Mouse (Mus musculus) c-Kit-positive CD71-negative TER-119-negative erythroid progenitor cells, embryonic 14.5 days (primary cell): Measurements from ENCODE around the gene Fgfr2.

Source experiments
- DNase-seq: peaks from one replicate; pipeline ENCODE4 v3.0.0-alpha.2; 2013; ENCODE audit warnings: low read depth

The Fgfr2 gene

DNA sequence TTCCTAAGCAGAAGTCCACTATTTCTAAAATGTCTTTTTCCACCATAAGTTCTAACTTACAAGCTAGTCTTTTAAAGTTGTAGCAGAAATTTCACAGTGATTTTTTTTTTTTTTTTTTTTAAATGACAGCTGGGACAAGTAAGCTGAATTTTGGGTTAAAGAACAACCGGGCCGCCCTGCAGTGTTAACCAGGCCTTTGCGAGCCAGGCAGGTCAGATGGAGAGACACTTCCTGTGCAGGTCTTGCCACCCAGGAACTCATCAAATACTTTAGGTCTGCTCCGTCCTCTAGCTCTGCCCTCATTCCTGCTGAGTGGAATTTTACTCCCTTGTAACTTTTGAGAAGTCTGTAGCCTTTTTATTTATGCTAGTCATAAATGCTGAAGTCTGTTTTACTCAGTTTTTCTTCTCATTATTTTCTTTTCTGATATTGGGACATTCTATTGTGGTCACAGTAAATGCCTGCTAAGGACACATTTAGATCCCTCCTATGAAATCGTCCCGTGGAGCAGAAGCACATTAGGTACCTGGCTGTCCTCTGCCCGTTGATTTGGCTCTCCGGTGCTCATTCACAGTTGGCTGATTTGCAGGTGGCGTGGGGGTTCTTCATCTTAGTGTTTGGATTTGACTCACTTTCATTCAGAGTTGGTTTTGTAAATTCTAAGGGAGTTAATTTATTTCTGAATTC is 2228.1 kb downstream of the Fgfr2 start:
- DNase-seq = no peak

DNA sequence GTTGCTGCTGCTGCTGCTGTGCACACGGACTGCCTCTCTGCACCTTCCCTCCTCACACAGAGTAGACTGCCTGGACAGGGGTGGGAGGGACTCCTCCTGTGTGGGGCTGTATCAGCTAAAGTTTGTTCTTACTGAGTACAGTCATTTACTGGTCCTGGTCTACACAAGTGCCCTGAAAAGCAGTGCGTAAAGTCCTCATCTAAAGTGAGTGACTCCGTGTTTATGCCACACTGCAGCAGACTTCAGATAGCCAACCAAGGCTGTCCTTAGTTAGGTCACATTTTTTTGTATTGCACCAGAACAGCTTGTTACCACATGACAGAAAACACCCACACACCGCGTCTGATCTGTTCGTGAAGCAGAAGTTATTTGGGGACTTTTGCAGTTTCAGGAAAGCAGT is 2230.2 kb downstream of the Fgfr2 start:
- no peak for DNase-seq

DNA sequence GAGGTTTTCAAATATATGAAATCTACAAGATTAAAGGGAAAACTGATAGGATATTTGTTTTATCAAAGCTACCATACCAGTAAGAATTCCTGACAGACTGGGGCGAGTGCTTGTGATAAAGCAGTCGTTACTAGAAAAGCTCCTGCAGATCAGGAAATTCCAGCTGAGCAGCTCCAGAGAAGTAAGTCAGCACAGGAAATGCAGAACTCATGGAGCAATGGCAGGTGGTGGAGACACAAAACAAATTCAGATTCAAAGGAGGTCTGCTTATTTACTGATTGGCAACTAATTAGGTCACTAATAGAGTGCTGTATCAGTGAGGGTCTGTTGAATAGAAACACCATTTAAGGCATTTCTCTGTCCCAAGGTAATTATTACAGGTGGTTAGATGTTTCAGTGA is 2232.3 kb downstream of the Fgfr2 start:
- no peak for DNase-seq

DNA sequence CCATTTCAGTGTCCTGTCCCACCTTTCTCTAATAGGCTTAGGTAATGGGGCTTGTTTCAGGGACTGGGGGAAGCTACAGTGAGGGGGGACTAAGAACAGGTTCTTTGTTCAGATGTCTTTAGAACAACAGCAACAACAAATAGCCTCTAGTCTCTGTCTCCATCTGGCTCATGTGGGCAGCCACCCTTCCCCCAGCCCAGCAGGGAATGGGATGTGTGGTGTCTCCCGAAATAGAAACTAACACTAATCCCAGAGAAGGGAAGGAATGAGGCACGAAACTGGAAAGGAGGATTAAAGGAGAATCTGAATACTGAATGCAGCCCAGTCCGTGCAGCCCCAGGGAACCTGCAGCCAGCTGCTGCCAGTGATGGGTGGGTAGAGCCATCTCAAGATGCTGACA is 2235.2 kb downstream of the Fgfr2 start:
- no peak for DNase-seq

DNA sequence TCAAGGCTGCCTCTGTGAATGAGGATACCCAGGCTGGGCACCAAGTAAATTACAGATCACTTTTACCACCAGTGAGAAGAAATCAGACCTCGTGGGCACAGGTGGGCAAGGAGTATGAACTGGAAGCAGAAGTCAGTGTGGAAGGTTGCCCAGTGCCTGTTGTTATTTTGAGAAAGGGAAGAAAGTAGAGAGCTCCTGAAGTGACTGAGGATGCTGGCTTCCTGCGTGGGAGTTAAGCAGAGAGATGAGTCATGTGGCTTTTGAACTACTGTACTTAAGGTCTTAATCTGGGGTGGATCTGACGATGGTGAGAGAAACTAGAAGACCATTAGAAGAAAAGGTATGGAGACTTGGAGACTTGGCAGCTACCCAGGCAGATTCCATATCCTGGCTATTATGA is 2236.9 kb downstream of the Fgfr2 start:
- no peak for DNase-seq

GRCm38 (mm10) chr7:130884161-130884560 is 2239.0 kb downstream of the Fgfr2 start:
- DNase-seq = no peak

GRCm38 (mm10) chr7:130867256-130867655 is 2255.9 kb downstream of the Fgfr2 start:
- DNase-seq = no peak

DNA sequence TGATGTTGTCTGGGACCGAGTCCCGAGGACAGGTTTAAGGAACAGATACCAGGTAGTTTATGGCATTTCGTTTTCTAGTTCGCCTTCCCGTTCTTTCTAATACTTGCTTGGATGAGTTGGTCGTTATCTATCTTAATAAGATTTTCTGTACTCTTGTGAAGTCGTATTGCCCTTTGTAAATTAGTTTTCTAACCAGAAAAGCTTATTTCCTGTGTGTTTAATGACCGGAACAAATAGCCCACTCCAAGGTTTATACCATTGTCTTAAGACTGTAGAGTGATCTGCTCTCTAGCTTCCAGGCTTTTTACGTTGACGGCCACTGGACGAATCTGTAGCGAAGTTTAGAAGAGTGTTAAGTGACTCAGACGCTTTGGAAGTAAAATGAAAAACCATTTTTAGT is 2256.5 kb downstream of the Fgfr2 start:
- DNase-seq = no peak

DNA sequence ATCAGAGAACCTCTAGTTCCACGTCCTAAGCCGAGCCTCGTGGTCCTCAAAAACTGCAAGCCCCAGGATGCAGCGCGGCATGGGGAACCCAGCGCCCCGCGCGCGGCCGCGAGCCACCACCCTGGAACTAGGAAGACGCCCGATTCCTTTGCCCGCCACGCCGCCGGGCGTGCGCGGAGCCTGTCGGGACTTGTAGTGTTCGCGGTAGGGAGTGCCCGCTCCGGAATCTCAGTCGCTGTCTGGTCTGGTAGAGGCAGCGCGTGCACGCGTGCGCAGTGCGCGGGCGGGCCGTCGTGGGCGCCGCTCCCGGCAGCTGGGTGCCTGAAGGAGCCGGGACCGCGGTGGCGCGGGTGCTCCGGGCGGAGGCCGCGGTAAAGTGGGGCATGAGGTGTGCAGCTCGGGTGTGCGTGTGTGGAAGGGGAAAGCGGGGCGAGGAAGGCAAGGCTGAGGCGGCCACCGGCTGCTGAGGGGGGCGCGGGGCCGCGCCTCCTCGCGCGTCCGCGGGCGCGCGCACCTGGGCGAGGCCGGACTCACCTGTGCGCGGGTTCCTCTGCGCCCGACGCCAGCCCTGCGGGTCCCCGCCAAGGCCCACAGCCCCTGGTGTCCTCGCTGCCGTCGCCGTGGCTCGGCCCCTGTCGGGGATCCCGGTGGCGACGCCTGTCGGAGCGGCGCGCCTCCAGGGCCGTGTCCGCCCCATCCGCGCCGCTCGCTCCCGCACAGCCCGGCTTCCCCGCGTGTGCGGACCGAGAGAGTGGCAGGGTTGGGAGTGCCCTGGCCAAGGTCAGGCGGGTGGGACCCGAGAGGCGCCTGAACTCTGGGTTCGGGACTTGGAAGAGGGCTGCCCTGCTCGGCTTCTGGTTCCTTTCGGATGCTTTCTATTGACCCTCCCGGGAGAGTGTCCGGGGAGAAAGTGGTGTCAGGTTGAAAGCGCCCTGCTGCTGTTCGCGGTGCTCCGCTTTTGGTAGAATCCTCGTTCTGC is 2257.2 kb downstream of the Fgfr2 start, which contains the start of gene Plekha1:
Plekha1 (plus strand) TSS at position 144 of the 979 bp plus-strand sequence.
- peak; percentile 85 for DNase-seq

DNA sequence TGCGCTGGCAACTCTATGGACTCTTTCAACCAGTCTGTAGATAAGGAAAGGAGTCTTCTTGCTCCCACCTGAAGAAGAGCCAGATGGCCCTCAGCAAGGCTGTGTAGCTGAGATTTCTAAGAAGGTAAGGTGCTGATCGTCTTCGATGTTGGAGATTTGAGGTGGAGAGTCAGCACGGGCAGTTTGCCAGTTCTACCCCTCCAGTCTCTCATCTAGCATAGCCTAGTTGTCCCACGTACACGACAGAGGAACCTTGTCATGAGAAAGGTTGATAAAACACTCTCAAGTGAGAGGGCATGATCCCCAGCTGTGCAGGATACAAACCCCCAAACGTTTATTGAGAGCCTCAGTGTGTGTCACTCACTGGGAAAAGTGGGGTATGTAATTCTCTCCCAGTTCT is 2258.4 kb downstream of the Fgfr2 start:
- DNase-seq = no peak

GRCm38 (mm10) chr7:130862501-130862900 is 2260.6 kb downstream of the Fgfr2 start:
- no peak for DNase-seq

- DNase-seq = no peak
These were observed 2262.4 kb downstream of the Fgfr2 start for GRCm38 (mm10) chr7:130860721-130861142.

- no peak for DNase-seq
These were observed 2263.2 kb downstream of the Fgfr2 start for GRCm38 (mm10) chr7:130859926-130860325.

DNA sequence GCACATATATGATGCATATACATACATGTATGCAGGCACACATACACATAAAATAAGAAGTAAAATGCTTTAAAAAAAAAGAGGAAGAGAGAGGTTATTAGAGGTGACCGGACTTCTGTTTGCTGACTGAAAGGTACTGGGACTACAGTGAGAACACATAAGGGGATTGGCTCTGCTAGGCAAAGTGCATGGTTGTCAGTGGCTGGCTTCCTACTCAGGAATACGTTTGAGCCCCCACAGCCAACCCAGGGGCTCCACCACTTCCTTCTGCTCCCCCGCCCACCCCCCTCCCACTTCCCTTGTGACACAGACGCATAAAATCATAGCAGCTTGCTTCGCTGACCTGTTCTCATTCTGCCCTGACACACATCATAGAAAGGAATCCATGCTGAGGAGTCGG is 2265.2 kb downstream of the Fgfr2 start:
- DNase-seq = no peak

DNA sequence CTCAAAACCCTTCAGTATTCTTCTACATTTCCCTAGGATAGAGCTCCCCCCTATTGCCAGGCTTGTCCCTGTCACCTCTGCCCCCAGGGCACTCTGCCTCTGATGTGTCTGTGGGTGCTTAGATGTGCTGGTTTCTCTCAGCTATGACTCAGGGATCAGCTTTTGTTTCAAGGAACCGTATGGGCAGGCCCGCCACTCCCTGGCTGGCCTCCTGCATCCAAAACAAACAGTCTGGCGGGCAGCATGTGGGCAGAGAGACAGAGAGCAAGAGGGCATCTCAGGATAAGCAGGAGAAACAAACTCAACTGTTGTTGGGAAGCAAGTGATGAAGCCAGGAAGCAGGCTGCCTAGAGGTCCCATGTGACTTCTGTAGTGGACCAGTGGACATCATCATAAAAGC is 2267.5 kb downstream of the Fgfr2 start:
- DNase-seq = no peak

- no peak for DNase-seq
These were observed 2268.4 kb downstream of the Fgfr2 start for GRCm38 (mm10) chr7:130854684-130855292.

GRCm38 (mm10) chr7:130847164-130847718 is 2275.9 kb downstream of the Fgfr2 start:
- DNase-seq = no peak

DNA sequence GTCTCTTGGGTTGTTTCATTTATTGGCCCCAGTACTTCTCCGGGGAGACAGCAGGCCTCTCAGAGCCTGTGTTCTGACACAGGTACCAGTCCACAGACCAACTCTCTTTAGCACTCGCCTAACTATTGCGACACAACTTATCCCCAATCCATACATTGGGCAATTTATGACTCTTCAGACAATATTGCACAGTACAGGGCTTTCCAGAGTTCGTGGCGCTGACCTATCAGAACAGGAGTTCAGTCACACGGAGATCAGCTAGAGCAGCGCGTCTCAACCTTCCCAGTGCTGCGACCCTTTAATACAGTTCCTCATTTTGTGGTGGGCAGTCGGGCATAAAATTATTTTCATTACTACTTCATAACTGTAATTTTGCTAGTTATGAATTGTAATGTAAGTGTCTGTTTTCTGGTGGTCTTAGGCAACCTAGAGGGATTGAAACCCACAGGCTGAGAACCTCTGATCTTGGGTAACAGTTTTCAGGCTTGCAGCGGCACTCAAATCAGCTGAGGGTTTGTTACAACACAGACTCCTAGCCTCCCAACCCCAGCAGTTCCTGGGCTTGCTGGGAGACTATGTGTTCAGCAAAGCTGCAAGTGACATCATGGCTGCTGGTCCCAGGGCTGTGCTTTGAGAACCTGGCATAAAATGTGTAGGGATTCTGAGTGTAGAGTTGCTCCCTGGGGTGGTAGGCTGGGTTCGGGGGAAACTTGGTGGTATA is 2283.6 kb downstream of the Fgfr2 start:
- no peak for DNase-seq

GRCm38 (mm10) chr7:130838658-130839025 is 2284.5 kb downstream of the Fgfr2 start:
- DNase-seq = no peak

- DNase-seq = no peak
These were observed 2285.1 kb downstream of the Fgfr2 start for GRCm38 (mm10) chr7:130837941-130838657.

DNA sequence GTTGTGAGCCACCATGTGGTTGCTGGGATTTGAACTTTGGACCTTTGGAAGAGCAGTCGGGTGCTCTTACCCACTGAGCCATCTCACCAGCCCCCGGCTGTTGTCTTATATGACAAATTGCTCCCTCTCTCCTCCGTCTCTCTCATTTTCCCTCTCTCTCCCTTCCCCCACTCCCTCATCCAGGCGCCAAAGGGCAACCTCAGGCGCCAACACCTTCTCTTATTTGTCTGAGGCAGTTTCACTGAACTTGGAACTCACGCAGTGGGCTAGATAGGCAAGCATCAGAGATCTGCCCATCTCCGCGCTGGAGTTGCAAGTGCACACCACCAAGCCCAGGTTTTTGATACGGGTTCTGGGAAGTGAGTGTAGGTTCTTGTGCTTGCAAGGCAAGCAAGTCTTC is 2287.1 kb downstream of the Fgfr2 start:
- no peak for DNase-seq
